Mouse (Mus musculus): ENCODE measurements around the gene Nt5c2.
A peak's percentile ranks its signal among the peaks of the same experiment; 100 is the strongest.

The Nt5c2 gene

GRCm38 (mm10) chr19:46846459-46846858 is 168.5 kb downstream of the Nt5c2 start:
- DNase-seq (ENCODE audit: low spot score) = peak; percentile 61

- DNase-seq (ENCODE audit: low spot score) = no peak
These were observed 168.9 kb downstream of the Nt5c2 start for GRCm38 (mm10) chr19:46846056-46846455.

GRCm38 (mm10) chr19:46843030-46843429 is 171.9 kb downstream of the Nt5c2 start:
- no peak for DNase-seq (ENCODE audit: low spot score)

GRCm38 (mm10) chr19:46841016-46841415 is 173.9 kb downstream of the Nt5c2 start:
- no peak for DNase-seq (ENCODE audit: low spot score)

DNA sequence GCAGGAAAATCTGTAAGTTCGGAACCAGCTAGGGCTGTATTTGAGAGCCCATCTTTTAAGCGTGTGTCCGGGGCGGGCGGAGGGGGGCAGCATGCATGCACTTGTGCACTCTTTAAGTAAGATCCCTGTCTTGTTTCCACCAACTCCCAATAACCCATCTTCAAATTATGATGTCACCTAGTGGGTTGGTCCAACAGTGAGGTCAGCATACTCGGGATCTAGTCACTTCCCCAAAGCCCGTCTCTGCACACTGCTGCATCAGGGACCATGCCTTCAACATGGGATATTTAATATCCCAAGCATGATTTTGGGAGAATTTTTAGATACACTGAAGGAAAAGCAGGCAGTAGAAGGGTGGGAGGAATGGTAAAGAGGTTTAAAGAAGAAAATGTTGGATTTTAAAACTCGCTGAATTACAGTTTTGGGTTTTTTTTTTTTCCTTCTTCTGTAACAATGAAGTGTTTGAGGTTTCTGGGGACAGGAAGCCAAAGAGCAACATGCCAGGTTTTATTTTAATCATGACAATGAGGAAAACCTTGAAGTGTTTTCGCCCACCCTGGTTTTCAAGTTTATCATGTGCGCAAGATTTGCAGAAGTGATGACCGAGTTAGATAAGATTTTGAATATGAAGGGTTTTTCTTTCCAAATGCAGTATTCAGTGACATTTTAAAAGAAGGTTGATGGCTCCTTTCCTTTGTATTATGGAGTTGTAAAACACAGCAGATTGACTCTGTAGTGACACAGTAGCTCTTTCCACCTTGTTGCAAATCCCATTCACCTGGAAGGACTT is 177.5 kb downstream of the Nt5c2 start:
- no peak for DNase-seq (ENCODE audit: low spot score)

GRCm38 (mm10) chr19:46836085-46836484 is 178.9 kb downstream of the Nt5c2 start:
- no peak for DNase-seq (ENCODE audit: low spot score)

DNA sequence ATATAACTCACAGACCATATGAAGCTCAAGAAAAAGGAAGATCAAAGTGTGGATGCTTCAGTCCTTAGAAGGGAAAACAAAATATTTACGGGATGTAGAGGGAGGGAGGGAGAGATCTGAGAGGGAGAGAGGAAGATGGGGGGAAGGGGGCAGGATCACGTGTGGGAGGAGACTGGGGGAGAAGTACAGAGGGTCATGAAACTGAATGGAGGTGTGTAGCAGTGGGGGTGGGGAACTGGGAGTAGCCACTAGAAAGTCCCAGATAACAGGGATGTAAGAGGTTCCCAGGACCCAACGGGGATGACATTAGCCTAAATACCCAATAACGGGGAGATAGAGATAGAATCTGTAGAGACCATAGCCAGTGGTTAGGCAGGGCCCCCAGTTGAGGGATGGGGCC is 179.6 kb downstream of the Nt5c2 start:
- no peak for DNase-seq (ENCODE audit: low spot score)

DNA sequence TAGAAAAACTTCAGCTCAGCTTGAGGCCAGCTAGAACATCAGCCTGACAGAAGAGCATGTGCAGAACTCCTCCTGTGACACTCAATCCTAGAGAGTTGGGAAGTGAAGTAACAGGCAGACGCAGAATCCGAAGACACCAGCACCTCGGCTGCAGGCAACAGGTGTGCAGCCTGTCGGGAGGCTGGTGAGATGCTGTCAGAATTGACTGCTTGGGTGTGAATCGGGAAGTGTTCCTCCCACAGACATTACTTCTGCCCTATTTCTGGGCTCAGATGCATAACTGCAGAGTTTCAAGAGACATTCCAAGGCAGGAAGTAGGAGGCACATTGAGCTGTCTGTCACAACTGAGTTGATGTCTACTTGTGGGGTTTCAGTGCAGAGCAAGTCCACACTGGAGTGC is 180.7 kb downstream of the Nt5c2 start:
- DNase-seq (ENCODE audit: low spot score) = no peak
